Comparison of ENCODE assay signal across 11 mouse cellular contexts in the genomic region with DNA sequence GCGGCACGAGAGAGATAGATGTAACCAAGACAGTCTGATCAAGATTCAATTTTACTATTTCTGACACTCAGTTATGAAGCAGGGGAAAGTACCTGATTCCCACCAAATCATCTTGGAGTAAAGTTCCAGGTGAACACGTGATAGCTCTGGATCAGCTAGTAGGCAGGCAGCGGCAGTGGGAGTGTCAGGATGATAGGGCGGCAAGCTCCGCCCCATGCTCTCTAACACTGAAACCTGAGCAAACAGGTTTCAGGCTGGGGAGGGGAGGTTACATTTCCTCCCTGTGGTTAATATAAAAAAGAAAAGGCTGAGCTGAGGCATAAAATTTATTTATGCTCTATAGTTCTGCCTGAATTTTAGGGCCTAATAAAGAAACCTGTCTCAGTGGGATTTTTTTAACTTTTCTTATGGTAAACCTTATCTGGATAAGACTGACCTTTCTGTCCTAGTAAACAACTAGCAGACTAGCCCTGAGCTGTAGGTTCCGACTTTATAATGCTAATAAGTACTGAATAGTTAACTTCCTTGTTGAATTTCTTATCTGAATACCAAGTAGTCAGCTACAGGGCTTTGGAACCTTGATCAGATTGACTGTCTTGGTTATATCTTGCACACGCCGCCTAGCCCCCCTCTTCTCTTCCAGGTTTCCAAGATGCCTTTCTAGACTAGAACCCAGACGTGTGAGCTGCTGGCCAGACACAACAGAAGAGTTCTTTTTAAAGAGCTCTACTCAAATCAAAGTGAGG.
DNase-seq lines count a peak whose midpoint lies in the region; ATAC-seq lines count a peak whose summit lies in the region.
"Had no signal": no experiment of that assay in that cellular context is flagged by ENCODE, and none has a peak within 500 bp of the region (broad histone marks: within the 10 kb centered on the region; RNA-seq: fewer than 3 reads in every experiment).

No protein-coding gene starts in this region.

- H3K27ac ChIP-seq in kidney, embryonic 14.5 days (ENCODE audit: low read depth, low read length) = no peak overlapping the region
- H3K27ac ChIP-seq in liver, embryonic 16.5 days (ENCODE audit: low read length) = no peak overlapping the region
- H3K27ac ChIP-seq: heart, embryonic 15.5 days; limb, embryonic 15.5 days had no signal

- no peaks in the 10 kb centered on the region for H3K27me3 ChIP-seq in kidney, embryonic 14.5 days (ENCODE audit: control insufficient read depth, insufficient read depth, low read length)
- no peaks in the 10 kb centered on the region for H3K27me3 ChIP-seq in liver, embryonic 16.5 days (ENCODE audit: control insufficient read depth, insufficient read depth, low read depth, low read length)
- H3K27me3 ChIP-seq: heart, embryonic 15.5 days; limb, embryonic 15.5 days had no signal

- H3K4me2 ChIP-seq in kidney, embryonic 14.5 days (replicated peaks; ENCODE audit: low read depth, low read length) = no peak overlapping the region
- H3K4me2 ChIP-seq in liver, embryonic 16.5 days (ENCODE audit: low read depth, low read length) = 0 out of 2 replicates have a peak overlapping the region, but pooled peaks have one; percentile 20
- H3K4me2 ChIP-seq: heart, embryonic 15.5 days; limb, embryonic 15.5 days had no signal

- WGBS in kidney, embryonic 14.5 days = 39% methylated on average over 10 of the region's 10 CpGs
- WGBS in liver, embryonic 16.5 days (ENCODE audit: insufficient replicate concordance) = 46% methylated on average over 10 of the region's 10 CpGs

- H3K36me3 ChIP-seq in kidney, embryonic 14.5 days (ENCODE audit: control insufficient read depth, insufficient read depth, low read length) = no peaks in the 10 kb centered on the region
- no peaks in the 10 kb centered on the region for H3K36me3 ChIP-seq in liver, embryonic 16.5 days (ENCODE audit: control insufficient read depth, insufficient read depth)
- H3K36me3 ChIP-seq: heart, embryonic 15.5 days; limb, embryonic 15.5 days had no signal

- ATAC-seq in kidney, embryonic 14.5 days (ENCODE audit: low FRiP score, low TSS enrichment) = no peak
- ATAC-seq in liver, embryonic 16.5 days (ENCODE audit: low read depth) = peak; percentile 73
- ATAC-seq in megakaryocyte, adult 5-6 weeks (ENCODE audit: poor library complexity, severe bottlenecking) = no peak

- no peaks in the 10 kb centered on the region for H3K9me3 ChIP-seq in kidney, embryonic 14.5 days (ENCODE audit: control insufficient read depth, low read length)
- no peaks in the 10 kb centered on the region for H3K9me3 ChIP-seq in liver, embryonic 16.5 days (replicated peaks; ENCODE audit: control insufficient read depth, low read length)
- H3K9me3 ChIP-seq: heart, embryonic 15.5 days; limb, embryonic 15.5 days had no signal

- H3K4me3 ChIP-seq in kidney, embryonic 14.5 days (ENCODE audit: low read length) = no peak overlapping the region
- no peak overlapping the region for H3K4me3 ChIP-seq in liver, embryonic 16.5 days (ENCODE audit: low read depth, low read length)
- H3K4me3 ChIP-seq: heart, embryonic 15.5 days; limb, embryonic 15.5 days had no signal

- H3K4me1 ChIP-seq in kidney, embryonic 14.5 days (ENCODE audit: control insufficient read depth, insufficient read depth, low read length) = no peaks in the 10 kb centered on the region
- peaks cover 4% of the 10 kb centered on the region for H3K4me1 ChIP-seq in liver, embryonic 16.5 days (ENCODE audit: control insufficient read depth, low read depth, low read length)
- H3K4me1 ChIP-seq: heart, embryonic 15.5 days; limb, embryonic 15.5 days had no signal

- H3K9ac ChIP-seq in kidney, embryonic 14.5 days (ENCODE audit: low read depth, low read length) = no peak overlapping the region
- H3K9ac ChIP-seq in liver, embryonic 16.5 days (ENCODE audit: low read depth, low read length) = no peak overlapping the region
- H3K9ac ChIP-seq: heart, embryonic 15.5 days; limb, embryonic 15.5 days had no signal

- DNase-seq in kidney, adult 11 months = peak; percentile 51
- DNase-seq in ZHBTc4 (ENCODE audit: low read depth, low spot score) = peak; percentile 89
- DNase-seq in kidney, adult 9 months = peak; percentile 28
- no peak for DNase-seq in ovary, postnatal 36 days (ENCODE audit: low spot score)
- no peak for DNase-seq in B cell, adult 2 months
- DNase-seq: layer of hippocampus, adult 9-11 months had no signal

Comparison
In these comparisons a context has a peak if more than half of its experiments do, and no peak if none do; other contexts are left out.
1. DNase-seq: peak in kidney, adult 11 months (single experiment), ZHBTc4 (single experiment) and kidney, adult 9 months (single experiment); none in ovary, postnatal 36 days (single experiment) and B cell, adult 2 months (0 of 2).